Mouse (Mus musculus) stomach, postnatal 0 days (tissue): ENCODE results near the gene Tbc1d13. TPM values are rescaled to one million over a fixed set of nuclear protein-coding genes. Genes with fewer than 3 reads are reported as not detected.
"Not testable (repeated sequence)": the region's sequence is repeated elsewhere in the genome, so short reads cannot be mapped to it uniquely, and the experiment has no call there.

Experiments used
- ATAC-seq: fragments of 200-750 bp; cut with Nextera tagmentation; 2 replicates; pipeline ENCODE4 v1.8.0; 2017; ENCODE audit not compliant: low FRiP score, low TSS enrichment
- DNase-seq: peaks from one replicate; pipeline ENCODE4 v3.0.0-alpha.2; 2016; ENCODE audit warnings: low spot score
- H3K27ac ChIP-seq: fragments of 300-500 bp; sonication (generic); replicated peaks from 2 replicates; pipeline ENCODE4 v1.5.1; 2014; ENCODE audit warnings: mild to moderate bottlenecking, control low read depth
- H3K27me3 ChIP-seq: fragments of 300-500 bp; sonication (generic); 2 replicates; pipeline ENCODE4 v1.6.1; 2014; ENCODE audit warnings: low read length; ENCODE audit not compliant: control insufficient read depth, insufficient read depth
- H3K36me3 ChIP-seq: fragments of 300-500 bp; sonication (generic); 2 replicates; pipeline ENCODE4 v1.6.1; 2014; ENCODE audit warnings: low read length, mixed read lengths; ENCODE audit not compliant: control insufficient read depth, insufficient read depth
- H3K4me1 ChIP-seq: fragments of 300-500 bp; sonication (generic); replicated peaks from 2 replicates; pipeline ENCODE4 v1.6.1; 2014; ENCODE audit warnings: antibody characterized with exemption; ENCODE audit not compliant: control insufficient read depth, insufficient read depth
- H3K4me2 ChIP-seq: fragments of 300-500 bp; sonication (generic); replicated peaks from 2 replicates; pipeline ENCODE4 v1.6.1; 2014; ENCODE audit warnings: low read depth, mild to moderate bottlenecking, control low read depth, moderate library complexity
- H3K4me3 ChIP-seq: fragments of 300-500 bp; sonication (generic); 2 replicates; pipeline ENCODE4 v1.5.1; 2014; ENCODE audit warnings: low read depth, low read length, control low read depth
- H3K9ac ChIP-seq: fragments of 300-500 bp; sonication (generic); 2 replicates; pipeline ENCODE4 v1.6.1; 2014; ENCODE audit warnings: mild to moderate bottlenecking, low read length, control low read depth, mixed read lengths
- H3K9me3 ChIP-seq: fragments of 300-500 bp; sonication (generic); 2 replicates; pipeline ENCODE4 v1.6.1; 2016; ENCODE audit warnings: low read length; ENCODE audit not compliant: control insufficient read depth
- CTCF ChIP-seq: IDR thresholded peaks from 2 replicates; pipeline ENCODE4 v1.5.1; 2016; ENCODE audit warnings: antibody characterized with exemption, low read depth, mild to moderate bottlenecking, moderate library complexity
- EP300 ChIP-seq: optimal IDR thresholded peaks from 2 replicates; pipeline ENCODE3; 2016; ENCODE audit warnings: antibody characterized with exemption
- WGBS: fragments of 180-500 bp; shearing (Covaris S2); extraction: QIAGEN DNeasy Blood & Tissue Kit; methylation state at CpG from one replicate; pipeline ENCODE4 v1.1.7; 2014; 5-methylcytosine and 5-hydroxymethylcytosine counted together
- polyA plus RNA-seq: library from polyadenylated mRNA; unstranded; fragments of >200 nt; fragmentation: Nextera tagmentation; extraction: Ambion mirVana; gene quantifications from 2 replicates; pipeline ENCODE4 v1.2.1, GENCODE M21; 2015

Gene Tbc1d13
- polyA plus RNA-seq, 1 experiment from 2014 or later: 3.9 TPM

GRCm38 (mm10) chr2:30144436-30144835, 10.9 kb downstream of the Tbc1d13 start:
- Histone ChIP-seq H3K36me3 (peaks cover 53% of the 10 kb centered on the region), H3K9ac (no peak overlapping the region), H3K4me2 (no peak overlapping the region), H3K27me3 (no peaks in the 10 kb centered on the region), H3K9me3 (no peaks in the 10 kb centered on the region), H3K4me3 (no peak overlapping the region), H3K27ac (no peak overlapping the region), H3K4me1 (no peaks in the 10 kb centered on the region)
- TF ChIP-seq CTCF: no peak
- no peak for TF ChIP-seq EP300
- ATAC-seq: no peak
- no peak for DNase-seq
- 96% methylated on average over 4 of the region's 4 CpGs for WGBS

DNA sequence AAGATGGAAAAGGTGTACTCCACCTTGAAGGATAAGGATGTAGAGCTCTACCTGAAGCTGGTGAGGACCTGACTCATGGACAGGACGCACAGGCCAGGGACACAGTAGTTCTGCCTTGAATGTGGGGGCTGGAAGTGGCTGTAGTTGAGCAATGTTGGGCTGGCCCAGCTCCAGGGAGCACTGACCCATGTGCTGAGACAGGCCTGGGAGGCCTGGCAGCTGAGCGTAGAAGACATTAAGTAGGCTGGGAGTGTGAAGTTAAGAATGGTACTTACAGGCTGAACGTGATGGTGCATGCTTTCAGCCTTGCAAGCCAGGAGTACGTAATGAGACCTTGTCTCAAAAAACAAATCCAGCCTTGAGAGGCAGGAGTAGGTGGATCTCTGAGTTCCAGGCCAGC, 13.9 kb downstream of the Tbc1d13 start:
- Histone ChIP-seq H3K4me2 (no peak overlapping the region), H3K4me1 (no peaks in the 10 kb centered on the region), H3K36me3 (peaks cover 42% of the 10 kb centered on the region), H3K27ac (no peak overlapping the region), H3K9ac (no peak overlapping the region), H3K4me3 (no peak overlapping the region), H3K9me3 (no peaks in the 10 kb centered on the region), H3K27me3 (no peaks in the 10 kb centered on the region)
- ATAC-seq (no peak), DNase-seq (no peak)
- WGBS: 73% methylated on average over 4 of the region's 4 CpGs
- TF ChIP-seq CTCF (no peak), EP300 (no peak)

GRCm38 (mm10) chr2:30151840-30152239, 18.3 kb downstream of the Tbc1d13 start:
- H3K4me2 ChIP-seq: no peak overlapping the region
- no peaks in the 10 kb centered on the region for H3K9me3 ChIP-seq
- 73% methylated on average over 11 of the region's 11 CpGs for WGBS
- no peaks in the 10 kb centered on the region for H3K4me1 ChIP-seq
- ATAC-seq (no peak), DNase-seq (no peak)
- peaks cover 26% of the 10 kb centered on the region for H3K36me3 ChIP-seq
- no peak overlapping the region for H3K9ac ChIP-seq
- H3K27ac ChIP-seq: no peak overlapping the region
- TF ChIP-seq CTCF: no peak
- no peak for TF ChIP-seq EP300
- H3K4me3 ChIP-seq: no peak overlapping the region
- H3K27me3 ChIP-seq: no peaks in the 10 kb centered on the region

DNA sequence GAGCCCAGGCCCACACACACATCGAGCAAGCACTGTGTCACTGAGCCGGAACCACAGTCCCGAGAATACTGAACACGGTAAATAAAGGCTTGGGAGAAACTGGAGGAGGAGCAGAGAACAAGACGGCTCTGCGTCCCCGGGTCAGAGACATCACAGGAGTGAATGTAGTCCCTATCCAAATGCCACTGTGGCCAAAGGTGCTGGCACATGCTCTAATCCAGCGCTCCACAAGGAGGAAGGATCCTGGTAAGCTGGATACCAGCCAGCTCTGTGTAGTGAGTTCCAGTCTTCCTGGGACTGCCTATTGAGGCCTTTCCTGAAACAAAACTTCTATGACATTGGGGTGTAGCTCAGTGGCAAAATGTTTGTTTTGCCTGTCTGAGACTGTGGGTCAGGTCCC, 19.1 kb downstream of the Tbc1d13 start:
- H3K9me3 ChIP-seq: no peaks in the 10 kb centered on the region
- no peaks in the 10 kb centered on the region for H3K4me1 ChIP-seq
- no peaks in the 10 kb centered on the region for H3K27me3 ChIP-seq
- ATAC-seq (no peak), DNase-seq (no peak)
- H3K4me2 ChIP-seq: no peak overlapping the region
- H3K36me3 ChIP-seq: peaks cover 20% of the 10 kb centered on the region
- 67% methylated on average over 8 of the region's 8 CpGs for WGBS
- no peak overlapping the region for H3K9ac ChIP-seq
- H3K4me3 ChIP-seq: no peak overlapping the region
- H3K27ac ChIP-seq: no peak overlapping the region
- TF ChIP-seq EP300 (no peak), CTCF (no peak)

GRCm38 (mm10) chr2:30159871-30160270, 26.3 kb downstream of the Tbc1d13 start:
- not testable (repeated sequence) for H3K9ac ChIP-seq, H3K27ac ChIP-seq, H3K4me3 ChIP-seq, H3K36me3 ChIP-seq, H3K4me2 ChIP-seq, DNase-seq, H3K27me3 ChIP-seq, H3K9me3 ChIP-seq, H3K4me1 ChIP-seq
- WGBS: 94% methylated on average over 7 of the region's 10 CpGs
- ATAC-seq: 0 out of 2 replicates have a peak, but pooled peaks have one; percentile 15

DNA sequence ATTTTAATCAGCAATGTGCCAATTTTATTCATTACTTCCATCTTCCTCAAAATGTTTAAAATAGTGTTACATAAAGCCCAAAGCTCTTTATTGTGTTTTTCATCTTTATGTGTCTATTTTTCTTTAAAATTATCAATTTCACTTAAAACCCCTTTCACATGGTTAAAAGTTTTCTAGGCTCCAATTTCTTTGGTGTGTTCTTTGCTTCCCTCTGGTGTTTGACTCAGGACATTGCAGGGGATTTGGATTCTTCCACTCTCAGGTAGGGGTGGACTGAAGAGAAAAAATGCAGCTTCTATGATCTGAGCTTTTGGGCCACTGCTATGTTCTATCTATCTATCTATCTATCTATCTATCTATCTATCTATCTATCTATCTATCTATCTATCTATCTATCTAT, 28.3 kb downstream of the Tbc1d13 start:
- no peaks in the 10 kb centered on the region for H3K27me3 ChIP-seq
- H3K4me3 ChIP-seq: no peak overlapping the region

More for the DNA sequence above, 28.3 kb downstream of the Tbc1d13 start:
- no peaks in the 10 kb centered on the region for H3K9me3 ChIP-seq
- no peak overlapping the region for H3K9ac ChIP-seq
- TF ChIP-seq EP300 (no peak), CTCF (peak; percentile 89)
- H3K4me2 ChIP-seq: no peak overlapping the region
- H3K27ac ChIP-seq: no peak overlapping the region
- no peaks in the 10 kb centered on the region for H3K4me1 ChIP-seq
- no peak for DNase-seq
- H3K36me3 ChIP-seq: no peaks in the 10 kb centered on the region
- ATAC-seq: no peak
